Mouse (Mus musculus) layer of hippocampus, adult 9-11 months (tissue): Measurements from ENCODE around the gene Pdia3.
"Not testable (repeated sequence)": the region's sequence is repeated elsewhere in the genome, so short reads cannot be mapped to it uniquely, and the experiment has no call there.

Experiments used
- DNase-seq: peaks from one replicate; pipeline ENCODE4 v3.0.0; 2022

Gene Pdia3

GRCm38 (mm10) chr2:121480916-121481315 is 67.3 kb downstream of the Pdia3 start:
- DNase-seq: not testable (repeated sequence)

DNA sequence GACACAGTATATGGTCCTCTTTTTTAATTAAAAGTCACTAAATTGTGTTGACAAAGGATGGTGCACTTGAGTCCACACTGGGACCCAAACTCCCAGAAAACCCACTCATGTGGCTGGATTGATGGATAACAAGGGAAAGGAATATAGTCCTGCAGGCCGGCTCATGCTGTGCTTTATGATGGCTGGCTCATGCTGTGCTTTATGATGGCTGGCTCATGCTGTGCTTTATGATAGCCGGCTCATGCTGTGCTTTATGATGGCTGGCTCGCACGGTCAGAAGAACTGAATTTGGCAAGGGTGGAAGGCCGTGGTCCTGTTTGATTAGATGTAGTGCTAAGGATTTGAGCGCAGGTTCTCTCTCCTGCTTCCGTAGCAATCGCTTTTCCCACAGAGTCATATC is 70.0 kb downstream of the Pdia3 start:
- DNase-seq: no peak

- DNase-seq: not testable (repeated sequence)
Observed at GRCm38 (mm10) chr2:121484403-121484802, 70.8 kb downstream of the Pdia3 start.
